Mouse (Mus musculus) liver, adult 2 months (tissue): Measurements from ENCODE around the gene Gabrb3.

Experiments
- CTCF ChIP-seq: fragments of 200-500 bp; IDR thresholded peaks from 2 replicates; pipeline ENCODE4 v1.5.1; 2011; ENCODE audit warnings: low read depth, low read length, control low read depth
- POLR2A ChIP-seq: fragments of 200-500 bp; IDR thresholded peaks from 2 replicates; pipeline ENCODE4 v1.6.1; 2011; ENCODE audit warnings: low read length, control low read depth; ENCODE audit not compliant: insufficient read depth; ENCODE audit errors: extremely low read depth

- TF ChIP-seq POLR2A (no peak), CTCF (no peak)
Observed at GRCm38 (mm10) chr7:57486907-57487306, 67.4 kb downstream of the Gabrb3 start.
